Mouse (Mus musculus) testis, adult 2 months (tissue): ENCODE results near the gene Kcnb1. TPM values are rescaled to one million over a fixed set of nuclear protein-coding genes. Genes with fewer than 3 reads are reported as not detected.

ENCODE experiments used
- H3K27ac ChIP-seq: fragments of 200-500 bp; 2 replicates; pipeline ENCODE4 v1.5.1; 2012; ENCODE audit warnings: low read depth, low read length; ENCODE audit not compliant: control insufficient read depth, insufficient read depth
- H3K27me3 ChIP-seq: fragments of 200-500 bp; 2 replicates; pipeline ENCODE4 v1.6.1; 2012; ENCODE audit warnings: mild to moderate bottlenecking, low read length, moderate library complexity; ENCODE audit not compliant: control insufficient read depth, insufficient read depth
- H3K36me3 ChIP-seq: fragments of 200-500 bp; 2 replicates; pipeline ENCODE4 v1.6.1; 2012; ENCODE audit warnings: mild to moderate bottlenecking, low read length; ENCODE audit not compliant: control insufficient read depth, insufficient read depth
- H3K4me1 ChIP-seq: fragments of 200-500 bp; 2 replicates; pipeline ENCODE4 v1.6.1; 2012; ENCODE audit warnings: low read length; ENCODE audit not compliant: control insufficient read depth, insufficient read depth
- H3K4me3 ChIP-seq: fragments of 200-500 bp; 2 replicates; pipeline ENCODE4 v1.5.1; 2012; ENCODE audit warnings: low read depth, mild to moderate bottlenecking, low read length, moderate library complexity, mixed read lengths; ENCODE audit not compliant: control insufficient read depth
- CTCF ChIP-seq: fragments of 200-500 bp; IDR thresholded peaks from 2 replicates; pipeline ENCODE4 v1.5.1; 2012; ENCODE audit warnings: low read depth, mild to moderate bottlenecking, inconsistent platforms, low read length, moderate library complexity; ENCODE audit not compliant: control insufficient read depth, insufficient read depth, insufficient replicate concordance
- POLR2A ChIP-seq: fragments of 200-500 bp; IDR thresholded peaks from 2 replicates; pipeline ENCODE4 v1.6.1; 2012; ENCODE audit warnings: low read depth, mild to moderate bottlenecking, inconsistent platforms, low read length, moderate library complexity; ENCODE audit not compliant: control insufficient read depth
- polyA plus RNA-seq: library from polyadenylated mRNA; depleted of rRNA; stranded (reverse); fragments of >200 nt; gene quantifications from 2 replicates; pipeline ENCODE4 v1.2.3, GENCODE M21; 2012

The Kcnb1 gene
- polyA plus RNA-seq, 1 experiment: 2.8 TPM

- Histone ChIP-seq H3K27me3 (peaks cover 3% of the 10 kb centered on the region; the same call in 1 of the 2 replicates), H3K27ac (no peak overlapping the region)
These were observed 472 bp downstream of the Kcnb1 start for GRCm38 (mm10) chr2:167189291-167190075.

DNA sequence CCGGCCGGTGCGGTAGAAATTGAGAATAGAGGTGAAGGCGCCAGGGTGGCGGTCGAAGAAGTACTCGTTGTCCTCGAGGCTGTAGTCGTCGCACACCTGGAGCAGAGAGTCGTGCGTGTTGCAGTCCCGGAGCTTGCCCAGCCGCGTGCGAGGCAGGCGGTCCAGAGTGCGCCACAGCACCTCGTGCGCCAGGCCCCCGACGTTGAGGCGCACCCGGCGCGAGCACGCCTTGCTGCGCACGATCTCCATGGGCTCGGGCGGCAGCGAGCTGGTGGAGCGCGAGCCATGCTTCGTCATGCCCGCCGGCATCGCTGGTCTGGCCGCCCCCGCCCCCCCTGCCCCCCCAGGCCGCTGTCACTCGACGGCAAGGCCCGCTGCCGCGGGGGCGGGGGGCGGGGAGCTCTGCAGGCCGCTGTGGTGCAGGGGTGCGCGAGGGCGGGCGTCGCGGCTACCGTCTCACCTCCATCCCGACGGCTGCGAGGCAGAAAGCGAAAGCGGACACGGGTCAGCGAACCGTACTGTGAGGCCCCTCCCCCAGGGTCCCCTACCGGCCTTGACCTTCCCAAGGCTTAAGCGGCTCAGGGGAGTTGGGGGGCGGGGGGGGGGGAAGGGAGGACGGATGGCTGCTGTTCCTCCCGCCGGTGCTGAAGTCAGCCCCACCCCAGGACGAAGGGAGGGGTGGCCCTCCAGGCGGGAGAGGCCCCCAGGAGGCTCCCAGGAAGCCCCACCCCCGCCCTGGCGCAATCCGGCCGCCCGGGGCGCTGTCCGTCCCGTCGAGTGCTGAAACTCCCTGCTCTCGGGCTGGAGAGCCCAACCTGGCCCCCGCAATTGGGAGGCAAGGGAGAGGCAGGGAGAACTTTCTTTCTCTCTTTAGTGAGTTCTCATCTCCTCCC lies 1.4 kb downstream of the Kcnb1 start:
- TF ChIP-seq CTCF (no peak), POLR2A (no peak)
- no peak overlapping the region for H3K27ac ChIP-seq
- H3K4me1 ChIP-seq: peaks cover 10% of the 10 kb centered on the region
- peaks cover 3% of the 10 kb centered on the region; the same call in 1 of the 2 replicates for H3K27me3 ChIP-seq
- peak overlapping the region; percentile 73 for H3K4me3 ChIP-seq
- no peaks in the 10 kb centered on the region for H3K36me3 ChIP-seq

More at GRCm38 (mm10) chr2:167189291-167190075, 472 bp downstream of the Kcnb1 start:
- TF ChIP-seq CTCF (no peak), POLR2A (no peak)
- peak overlapping the region; percentile 64 for H3K4me3 ChIP-seq
- peaks cover 10% of the 10 kb centered on the region for H3K4me1 ChIP-seq
- no peaks in the 10 kb centered on the region for H3K36me3 ChIP-seq

GRCm38 (mm10) chr2:167187119-167187518 lies 2.8 kb downstream of the Kcnb1 start:
- Histone ChIP-seq H3K4me3 (no peak overlapping the region), H3K27ac (no peak overlapping the region), H3K36me3 (no peaks in the 10 kb centered on the region), H3K27me3 (peaks cover 3% of the 10 kb centered on the region; the same call in 1 of the 2 replicates), H3K4me1 (peaks cover 10% of the 10 kb centered on the region)
- TF ChIP-seq POLR2A (no peak), CTCF (no peak)

DNA sequence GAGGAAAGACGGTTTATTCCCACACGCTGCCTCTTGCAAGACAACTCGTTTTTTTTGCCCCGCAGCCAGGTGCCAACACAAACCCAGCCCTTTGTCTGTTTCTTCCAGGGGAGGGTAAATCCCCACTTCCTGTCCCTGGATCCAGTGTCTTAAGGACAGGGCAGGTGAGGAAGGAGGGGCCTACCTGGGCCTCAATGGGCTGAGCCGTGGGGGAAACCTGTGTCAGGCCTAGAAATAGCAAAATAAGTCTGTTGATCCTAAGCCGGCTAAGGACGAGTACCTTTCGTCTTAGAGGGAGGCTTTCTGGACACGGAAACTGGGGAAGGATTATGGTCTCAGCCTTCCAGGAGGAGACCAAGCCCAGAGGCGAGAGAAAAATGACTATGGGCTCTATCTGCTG lies 3.4 kb downstream of the Kcnb1 start:
- TF ChIP-seq POLR2A (no peak), CTCF (no peak)
- Histone ChIP-seq H3K27ac (no peak overlapping the region), H3K4me1 (peaks cover 10% of the 10 kb centered on the region), H3K4me3 (no peak overlapping the region), H3K36me3 (no peaks in the 10 kb centered on the region), H3K27me3 (peaks cover 3% of the 10 kb centered on the region; the same call in 1 of the 2 replicates)

DNA sequence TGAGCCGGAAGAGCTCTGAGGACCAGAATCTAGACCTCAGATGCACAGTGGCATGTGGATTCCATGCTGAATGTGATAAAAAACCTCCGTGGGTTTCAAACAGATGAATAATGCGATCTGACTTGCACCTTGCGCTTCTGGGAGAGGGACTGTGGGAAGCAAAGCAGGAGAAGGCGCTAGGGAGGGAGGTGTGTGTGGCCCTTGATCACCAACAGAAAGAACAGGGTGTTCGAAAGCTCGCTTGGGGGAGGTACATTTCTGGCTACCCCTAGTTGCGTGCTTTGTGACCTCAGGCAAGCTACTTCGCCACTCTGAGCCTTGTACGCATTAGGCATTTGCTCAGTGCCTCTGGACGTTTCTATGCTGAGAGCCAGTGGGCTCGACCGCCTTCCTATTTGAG lies 4.0 kb downstream of the Kcnb1 start:
- Histone ChIP-seq H3K4me1 (peaks cover 10% of the 10 kb centered on the region), H3K27me3 (peaks cover 3% of the 10 kb centered on the region; the same call in 1 of the 2 replicates), H3K27ac (no peak overlapping the region), H3K4me3 (no peak overlapping the region), H3K36me3 (no peaks in the 10 kb centered on the region)
- TF ChIP-seq CTCF (no peak), POLR2A (no peak)

DNA sequence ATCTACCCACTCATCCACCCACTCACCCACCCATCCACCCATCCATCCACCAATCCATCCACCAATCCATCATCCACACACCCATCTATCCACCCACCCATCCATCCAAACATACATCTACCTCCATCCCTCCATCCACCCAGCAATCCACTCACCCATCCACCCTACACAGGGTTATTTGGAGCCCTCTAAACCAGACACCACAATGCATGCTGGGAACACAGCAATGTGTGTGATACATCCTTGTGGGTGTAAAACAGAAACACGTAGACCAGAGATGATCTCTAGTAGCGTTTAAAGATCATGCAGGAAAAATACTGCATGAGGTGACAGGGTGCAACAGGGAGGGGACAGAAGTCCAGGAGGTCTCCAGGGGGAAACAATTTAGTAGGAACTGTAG lies 4.5 kb downstream of the Kcnb1 start:
- H3K4me3 ChIP-seq: no peak overlapping the region
- H3K27ac ChIP-seq: no peak overlapping the region
- peaks cover 3% of the 10 kb centered on the region; the same call in 1 of the 2 replicates for H3K27me3 ChIP-seq
- TF ChIP-seq POLR2A: no peak
- TF ChIP-seq CTCF: no peak
- H3K4me1 ChIP-seq: peaks cover 10% of the 10 kb centered on the region
- no peaks in the 10 kb centered on the region for H3K36me3 ChIP-seq
